Mouse (Mus musculus): Measurements from ENCODE around the gene Sf1.

GRCm38 (mm10) chr19:6424137-6424881, 60.8 kb downstream of the Sf1 start:
- TF ChIP-seq CTCF (IDR thresholded peaks at IDR 0.05; ENCODE audit: low read depth) (no peak), EP300 (IDR thresholded peaks at IDR 0.05; ENCODE audit: low read depth) (no peak)

Measured in liver, embryonic 14.5 days (tissue).